Mouse (Mus musculus): ENCODE data around the gene Ghrh. TPM values are rescaled to one million over a fixed set of nuclear protein-coding genes. Genes with fewer than 3 reads are reported as not detected.

Ghrh gene
- polyA plus RNA-seq, 1 experiment from 2014 or later = 1.3 TPM

- peak overlapping the region; percentile 86 for H3K27ac ChIP-seq (replicated peaks)
- no peaks in the 10 kb centered on the region; the same call in 1 of the 2 replicates for H3K27me3 ChIP-seq (replicated peaks; ENCODE audit: low read depth, poor library complexity, severe bottlenecking)
- no peaks in the 10 kb centered on the region for H3K36me3 ChIP-seq (replicated peaks)
- 44% methylated on average over 11 of the region's 11 CpGs for WGBS
- peak; percentile 89 for DNase-seq (ENCODE audit: low spot score)
- no peaks in the 10 kb centered on the region for H3K9me3 ChIP-seq
- peaks cover 69% of the 10 kb centered on the region for H3K4me1 ChIP-seq
- H3K4me3 ChIP-seq = no peak overlapping the region
Measured at GRCm38 (mm10) chr2:157341554-157342270, 5.6 kb downstream of the Ghrh start.

- Histone ChIP-seq H3K9me3 (no peaks in the 10 kb centered on the region), H3K27me3 (replicated peaks; ENCODE audit: low read depth, poor library complexity, severe bottlenecking) (no peaks in the 10 kb centered on the region; the same call in 1 of the 2 replicates), H3K27ac (replicated peaks) (peak overlapping the region; percentile 86), H3K4me3 (0 out of 2 replicates have a peak overlapping the region, but pooled peaks have one; percentile 2), H3K4me1 (peaks cover 76% of the 10 kb centered on the region), H3K36me3 (replicated peaks) (no peaks in the 10 kb centered on the region)
- 28% methylated on average over 7 of the region's 7 CpGs for WGBS
- DNase-seq (ENCODE audit: low spot score) = peak; percentile 39
Measured at GRCm38 (mm10) chr2:157340221-157340741, 7.0 kb downstream of the Ghrh start.

GRCm38 (mm10) chr2:157339532-157339931 lies 7.8 kb downstream of the Ghrh start:
- H3K9me3 ChIP-seq = no peaks in the 10 kb centered on the region
- no peaks in the 10 kb centered on the region for H3K36me3 ChIP-seq (replicated peaks)
- no peaks in the 10 kb centered on the region; the same call in 1 of the 2 replicates for H3K27me3 ChIP-seq (replicated peaks; ENCODE audit: low read depth, poor library complexity, severe bottlenecking)
- WGBS = 62% methylated on average over 7 of the region's 7 CpGs
- H3K4me1 ChIP-seq = peaks cover 75% of the 10 kb centered on the region
- no peak overlapping the region for H3K4me3 ChIP-seq
- DNase-seq (ENCODE audit: low spot score) = no peak
- peak overlapping the region; percentile 86 for H3K27ac ChIP-seq (replicated peaks)

GRCm38 (mm10) chr2:157338663-157339062 lies 8.6 kb downstream of the Ghrh start:
- H3K36me3 ChIP-seq (replicated peaks) = no peaks in the 10 kb centered on the region
- peaks cover 73% of the 10 kb centered on the region for H3K4me1 ChIP-seq
- no peaks in the 10 kb centered on the region for H3K9me3 ChIP-seq
- H3K27ac ChIP-seq (replicated peaks) = peak overlapping the region; percentile 86
- 43% methylated on average over 5 of the region's 5 CpGs for WGBS
- H3K4me3 ChIP-seq = no peak overlapping the region
- H3K27me3 ChIP-seq (replicated peaks; ENCODE audit: low read depth, poor library complexity, severe bottlenecking) = no peaks in the 10 kb centered on the region; the same call in 1 of the 2 replicates
- peak; percentile 79 for DNase-seq (ENCODE audit: low spot score)

GRCm38 (mm10) chr2:157332059-157332458 lies 15.2 kb downstream of the Ghrh start:
- Histone ChIP-seq H3K27me3 (replicated peaks; ENCODE audit: low read depth, poor library complexity, severe bottlenecking) (no peaks in the 10 kb centered on the region), H3K27ac (replicated peaks) (peak overlapping the region; percentile 65), H3K4me3 (no peak overlapping the region), H3K4me1 (peaks cover 44% of the 10 kb centered on the region), H3K36me3 (replicated peaks) (peaks cover 24% of the 10 kb centered on the region), H3K9me3 (no peaks in the 10 kb centered on the region)
- WGBS = 84% methylated on average over 5 of the region's 5 CpGs
- DNase-seq (ENCODE audit: low spot score) = no peak

GRCm38 (mm10) chr2:157328570-157328969 lies 18.7 kb downstream of the Ghrh start:
- H3K4me3 ChIP-seq = no peak overlapping the region
- no peaks in the 10 kb centered on the region for H3K9me3 ChIP-seq
- peak; percentile 56 for DNase-seq (ENCODE audit: low spot score)
- H3K36me3 ChIP-seq (replicated peaks) = peaks cover 59% of the 10 kb centered on the region
- H3K27me3 ChIP-seq (replicated peaks; ENCODE audit: low read depth, poor library complexity, severe bottlenecking) = no peaks in the 10 kb centered on the region
- WGBS = 26% methylated on average over 11 of the region's 11 CpGs
- H3K4me1 ChIP-seq = peaks cover 33% of the 10 kb centered on the region
- peak overlapping the region; percentile 81 for H3K27ac ChIP-seq (replicated peaks)

GRCm38 (mm10) chr2:157328106-157328505 lies 19.2 kb downstream of the Ghrh start:
- H3K36me3 ChIP-seq (replicated peaks) = peaks cover 63% of the 10 kb centered on the region
- no peaks in the 10 kb centered on the region for H3K9me3 ChIP-seq
- peak overlapping the region; percentile 81 for H3K27ac ChIP-seq (replicated peaks)
- WGBS = 29% methylated on average over 5 of the region's 5 CpGs
- no peak overlapping the region for H3K4me3 ChIP-seq
- H3K27me3 ChIP-seq (replicated peaks; ENCODE audit: low read depth, poor library complexity, severe bottlenecking) = no peaks in the 10 kb centered on the region
- peaks cover 33% of the 10 kb centered on the region for H3K4me1 ChIP-seq
- DNase-seq (ENCODE audit: low spot score) = no peak

GRCm38 (mm10) chr2:157325238-157325637 lies 22.1 kb downstream of the Ghrh start:
- peaks cover 35% of the 10 kb centered on the region for H3K4me1 ChIP-seq
- H3K4me3 ChIP-seq = no peak overlapping the region
- H3K36me3 ChIP-seq (replicated peaks) = peaks cover 92% of the 10 kb centered on the region
- WGBS = 84% methylated on average over 2 of the region's 2 CpGs
- H3K9me3 ChIP-seq = no peaks in the 10 kb centered on the region
- DNase-seq (ENCODE audit: low spot score) = no peak
- H3K27ac ChIP-seq (replicated peaks) = no peak overlapping the region
- H3K27me3 ChIP-seq (replicated peaks; ENCODE audit: low read depth, poor library complexity, severe bottlenecking) = no peaks in the 10 kb centered on the region

- Histone ChIP-seq H3K36me3 (replicated peaks) (peaks cover 100% of the 10 kb centered on the region), H3K27me3 (replicated peaks; ENCODE audit: low read depth, poor library complexity, severe bottlenecking) (no peaks in the 10 kb centered on the region), H3K9me3 (no peaks in the 10 kb centered on the region), H3K27ac (replicated peaks) (no peak overlapping the region), H3K4me1 (peaks cover 15% of the 10 kb centered on the region), H3K4me3 (no peak overlapping the region)
- WGBS = 90% methylated on average over 5 of the region's 5 CpGs
- no peak for DNase-seq (ENCODE audit: low spot score)
Measured at GRCm38 (mm10) chr2:157322029-157322766, 25.1 kb downstream of the Ghrh start.

GRCm38 (mm10) chr2:157320886-157321285 lies 26.4 kb downstream of the Ghrh start:
- no peak overlapping the region for H3K27ac ChIP-seq (replicated peaks)
- DNase-seq (ENCODE audit: low spot score) = peak; percentile 26
- H3K27me3 ChIP-seq (replicated peaks; ENCODE audit: low read depth, poor library complexity, severe bottlenecking) = no peaks in the 10 kb centered on the region
- peaks cover 100% of the 10 kb centered on the region for H3K36me3 ChIP-seq (replicated peaks)
- H3K4me1 ChIP-seq = peaks cover 15% of the 10 kb centered on the region
- 45% methylated on average over 5 of the region's 5 CpGs for WGBS
- H3K9me3 ChIP-seq = no peaks in the 10 kb centered on the region
- no peak overlapping the region for H3K4me3 ChIP-seq

- no peaks in the 10 kb centered on the region for H3K27me3 ChIP-seq (replicated peaks; ENCODE audit: low read depth, poor library complexity, severe bottlenecking)
- H3K4me3 ChIP-seq = no peak overlapping the region
- no peak for DNase-seq (ENCODE audit: low spot score)
- 80% methylated on average over 8 of the region's 8 CpGs for WGBS
- no peak overlapping the region; the same call in 1 of the 2 replicates for H3K27ac ChIP-seq (replicated peaks)
- H3K36me3 ChIP-seq (replicated peaks) = peaks cover 100% of the 10 kb centered on the region
- peaks cover 15% of the 10 kb centered on the region for H3K4me1 ChIP-seq
- no peaks in the 10 kb centered on the region for H3K9me3 ChIP-seq
Measured at GRCm38 (mm10) chr2:157320135-157320534, 27.2 kb downstream of the Ghrh start.

GRCm38 (mm10) chr2:157317220-157317619 lies 30.1 kb downstream of the Ghrh start:
- peaks cover 100% of the 10 kb centered on the region for H3K36me3 ChIP-seq (replicated peaks)

More at GRCm38 (mm10) chr2:157317220-157317619, 30.1 kb downstream of the Ghrh start:
- Histone ChIP-seq H3K27me3 (replicated peaks; ENCODE audit: low read depth, poor library complexity, severe bottlenecking) (no peaks in the 10 kb centered on the region), H3K9me3 (no peaks in the 10 kb centered on the region), H3K27ac (replicated peaks) (no peak overlapping the region), H3K4me3 (no peak overlapping the region), H3K4me1 (peaks cover 15% of the 10 kb centered on the region)
- 93% methylated on average over 6 of the region's 6 CpGs for WGBS
- DNase-seq (ENCODE audit: low spot score) = no peak

All from embryonic facial prominence, embryonic 10.5 days (tissue).